Mouse (Mus musculus): ENCODE data around the gene Slc26a8.
A peak's percentile ranks its signal among the peaks of the same experiment; 100 is the strongest.

Slc26a8 gene

DNA sequence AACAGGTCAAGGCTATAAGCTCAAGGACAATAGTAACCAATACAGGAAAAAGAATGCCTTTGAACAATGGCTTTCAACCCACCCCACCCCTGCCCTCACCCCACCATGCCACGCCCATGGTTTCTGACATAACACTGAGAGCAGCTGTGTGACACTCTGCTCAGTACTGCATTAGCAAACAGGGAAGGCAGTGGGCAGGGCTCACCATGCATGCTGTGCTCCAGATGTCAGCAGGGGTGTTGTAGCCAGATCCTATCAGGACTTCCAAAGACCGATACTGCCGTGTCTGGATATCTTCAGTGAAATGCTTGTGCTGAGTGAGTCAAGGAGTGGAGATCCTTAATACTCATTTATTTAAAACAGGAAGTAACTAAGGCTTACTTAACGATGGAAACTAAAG lies 96.1 kb downstream of the Slc26a8 start:
- DNase-seq (ENCODE audit: low read depth, low spot score): no peak

DNA sequence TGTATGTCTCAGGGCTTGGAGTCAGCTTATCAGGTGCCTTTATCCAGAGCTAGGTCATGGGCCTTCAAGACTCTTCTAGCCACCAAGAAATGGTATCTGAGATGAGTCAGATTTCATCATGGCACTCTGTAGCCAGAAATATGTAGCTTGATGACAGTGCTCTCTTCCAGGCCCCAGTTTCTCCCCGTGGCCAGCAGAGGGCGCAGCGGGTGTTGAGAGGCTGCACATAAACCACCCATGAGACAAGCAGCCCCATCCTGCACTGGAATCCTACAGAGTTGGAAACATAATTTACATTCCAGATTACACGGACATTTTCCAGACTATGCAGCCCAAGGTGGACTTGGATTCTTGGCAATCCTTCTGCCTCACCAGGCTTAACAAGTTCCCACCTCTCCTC lies 97.0 kb downstream of the Slc26a8 start:
- DNase-seq (ENCODE audit: low read depth, low spot score): peak; percentile 61

DNA sequence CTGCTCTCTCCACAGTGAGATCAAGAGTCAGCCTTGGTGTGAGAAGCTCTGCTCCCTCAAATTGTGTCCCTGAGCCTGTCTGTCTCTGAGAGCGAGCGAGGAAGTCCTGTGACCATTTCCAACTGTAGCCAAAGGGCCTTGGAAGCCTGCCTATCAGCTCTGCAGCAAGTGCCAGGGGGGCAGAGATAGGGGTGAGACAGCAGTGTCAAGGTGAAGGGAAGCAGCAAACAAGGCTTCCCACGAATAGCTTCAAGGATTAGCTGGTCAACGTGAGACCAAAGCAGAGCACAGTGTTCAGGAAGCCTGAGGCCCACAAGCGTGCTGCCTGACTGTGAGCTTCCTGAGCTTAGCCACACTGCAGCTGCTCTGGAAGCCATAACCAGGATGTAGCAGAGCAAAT lies 98.6 kb downstream of the Slc26a8 start:
- DNase-seq (ENCODE audit: low read depth, low spot score): no peak

DNA sequence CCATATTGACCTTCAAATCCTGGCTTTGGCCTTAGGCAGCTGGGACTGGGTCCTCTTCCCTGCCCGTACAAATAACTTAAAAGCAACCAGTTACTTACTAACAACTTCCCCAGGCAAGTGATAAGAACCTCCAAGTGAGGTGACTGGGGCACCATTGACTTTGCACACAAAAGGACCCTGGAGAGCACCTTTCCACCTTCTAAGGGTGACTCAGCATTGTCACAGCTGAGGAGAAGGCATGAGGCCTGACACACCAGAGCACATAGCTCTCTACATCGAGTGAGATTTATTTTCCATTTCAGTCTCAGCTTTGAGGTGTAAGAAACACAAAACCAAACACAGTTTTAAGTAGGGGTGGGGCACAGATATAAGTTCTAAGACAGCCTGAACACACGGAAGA lies 99.4 kb downstream of the Slc26a8 start:
- DNase-seq (ENCODE audit: low read depth, low spot score): no peak

DNA sequence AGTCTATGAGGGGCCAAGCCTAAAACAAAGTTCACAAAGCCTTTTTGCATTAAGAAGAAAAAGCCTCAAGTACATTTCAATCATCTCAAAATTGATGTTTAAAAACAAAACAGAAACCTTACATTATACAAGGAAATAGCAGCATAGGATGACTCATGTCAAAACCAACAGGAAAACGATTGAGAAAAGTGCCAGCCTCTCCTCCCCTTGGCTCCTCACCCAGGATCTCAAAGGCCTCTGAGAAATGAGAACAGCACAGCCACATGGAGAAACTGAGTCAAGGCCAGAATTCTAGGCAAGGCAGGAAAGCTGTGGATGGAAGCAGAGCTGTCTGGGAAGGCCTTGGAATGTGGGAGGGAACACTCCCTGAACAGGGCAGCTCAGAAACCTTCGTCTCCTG lies 101.4 kb downstream of the Slc26a8 start:
- no peak for DNase-seq (ENCODE audit: low read depth, low spot score)
